Mouse (Mus musculus): ENCODE data around the gene Ppfibp1.
A peak's percentile ranks its signal among the peaks of the same experiment; 100 is the strongest.

The Ppfibp1 gene

GRCm38 (mm10) chr6:146913489-146914198 is 25.4 kb downstream of the Ppfibp1 start:
- DNase-seq (ENCODE audit: low spot score) = no peak

GRCm38 (mm10) chr6:146915808-146916207 is 27.5 kb downstream of the Ppfibp1 start:
- DNase-seq (ENCODE audit: low spot score) = no peak

GRCm38 (mm10) chr6:146917396-146917795 is 29.1 kb downstream of the Ppfibp1 start:
- DNase-seq (ENCODE audit: low spot score) = no peak

GRCm38 (mm10) chr6:146918341-146918740 is 30.1 kb downstream of the Ppfibp1 start:
- no peak for DNase-seq (ENCODE audit: low spot score)

GRCm38 (mm10) chr6:146926415-146926980 is 38.2 kb downstream of the Ppfibp1 start:
- DNase-seq (ENCODE audit: low spot score) = no peak

- no peak for DNase-seq (ENCODE audit: low spot score)
These were observed 39.8 kb downstream of the Ppfibp1 start for GRCm38 (mm10) chr6:146928108-146928507.

GRCm38 (mm10) chr6:146929031-146929430 is 40.7 kb downstream of the Ppfibp1 start:
- peak; percentile 31 for DNase-seq (ENCODE audit: low spot score)

- DNase-seq (ENCODE audit: low spot score) = peak; percentile 46
These were observed 44.8 kb downstream of the Ppfibp1 start for GRCm38 (mm10) chr6:146933123-146933522.

GRCm38 (mm10) chr6:146935957-146936356 is 47.7 kb downstream of the Ppfibp1 start:
- DNase-seq (ENCODE audit: low spot score) = no peak

- DNase-seq (ENCODE audit: low spot score) = no peak
These were observed 50.7 kb downstream of the Ppfibp1 start for GRCm38 (mm10) chr6:146939026-146939425.

- DNase-seq (ENCODE audit: low spot score) = no peak
These were observed 53.4 kb downstream of the Ppfibp1 start for GRCm38 (mm10) chr6:146941505-146942275.

GRCm38 (mm10) chr6:146944009-146944408 is 55.7 kb downstream of the Ppfibp1 start:
- no peak for DNase-seq (ENCODE audit: low spot score)

- DNase-seq (ENCODE audit: low spot score) = no peak
These were observed 56.5 kb downstream of the Ppfibp1 start for GRCm38 (mm10) chr6:146944830-146945229.

- DNase-seq (ENCODE audit: low spot score) = no peak
These were observed 58.2 kb downstream of the Ppfibp1 start for GRCm38 (mm10) chr6:146946327-146947029.

GRCm38 (mm10) chr6:146947186-146947585 is 58.9 kb downstream of the Ppfibp1 start:
- no peak for DNase-seq (ENCODE audit: low spot score)

GRCm38 (mm10) chr6:146949682-146950453 is 61.6 kb downstream of the Ppfibp1 start:
- DNase-seq (ENCODE audit: low spot score) = no peak

GRCm38 (mm10) chr6:146950454-146950832 is 62.2 kb downstream of the Ppfibp1 start:
- no peak for DNase-seq (ENCODE audit: low spot score)

GRCm38 (mm10) chr6:146954258-146954657 is 66.0 kb downstream of the Ppfibp1 start, which contains the start of gene 1700034J05Rik:
Gene 1700034J05Rik, minus strand, starts transcription at chr6:146954422.
- DNase-seq (ENCODE audit: low spot score) = no peak

- DNase-seq (ENCODE audit: low spot score) = no peak
These were observed 67.2 kb downstream of the Ppfibp1 start for GRCm38 (mm10) chr6:146955475-146955874.

GRCm38 (mm10) chr6:146955896-146956295 is 67.6 kb downstream of the Ppfibp1 start:
- peak; percentile 58 for DNase-seq (ENCODE audit: low spot score)

- DNase-seq (ENCODE audit: low spot score) = no peak
These were observed 68.7 kb downstream of the Ppfibp1 start for GRCm38 (mm10) chr6:146956961-146957360.

GRCm38 (mm10) chr6:146958694-146959093 is 70.4 kb downstream of the Ppfibp1 start:
- DNase-seq (ENCODE audit: low spot score) = no peak
